Mouse (Mus musculus) olfactory bulb, adult 2 months (tissue): ENCODE results near the gene Cox5a.

Experiments used
- CTCF ChIP-seq: fragments of 200-500 bp; IDR thresholded peaks from 2 replicates; pipeline ENCODE4 v1.5.1; 2012; ENCODE audit warnings: low read depth, mild to moderate bottlenecking, low read length, moderate library complexity; ENCODE audit not compliant: insufficient read depth
- POLR2A ChIP-seq: fragments of 200-500 bp; IDR thresholded peaks from 2 replicates; pipeline ENCODE4 v1.6.1; 2012; ENCODE audit warnings: mild to moderate bottlenecking, low read depth, low read length, moderate library complexity; ENCODE audit not compliant: insufficient read depth

GRCm38 (mm10) chr9:57560861-57561710, 40.0 kb downstream of the Cox5a start, which contains the start of gene Scamp2:
- peak; percentile 57; the same call in 1 of the 2 replicates for TF ChIP-seq POLR2A
- no peak for TF ChIP-seq CTCF
